Mouse (Mus musculus): ENCODE measurements around the gene Fzd2.

The Fzd2 gene

DNA sequence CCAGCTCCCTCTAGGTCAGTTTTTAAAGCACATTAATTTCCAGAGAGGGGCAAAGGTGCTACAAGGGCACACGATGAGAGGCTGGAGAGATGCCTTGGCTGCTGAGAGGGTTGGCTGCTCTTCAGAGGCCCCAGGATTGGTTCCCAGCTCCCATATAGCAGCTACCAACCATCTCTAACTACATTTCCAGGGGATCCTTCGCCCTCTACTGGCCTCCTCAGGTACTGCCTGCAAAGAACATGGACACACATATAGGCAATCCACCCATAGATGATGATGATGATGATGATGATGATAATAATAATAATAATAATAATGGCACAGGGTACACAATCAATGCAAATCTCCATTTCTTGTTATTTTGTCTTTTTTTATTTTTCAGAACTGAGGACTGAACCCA is 15.3 kb downstream of the Fzd2 start:
- no peak for DNase-seq (ENCODE audit: low read depth in 2 of 2, low spot score in 2 of 2)

DNA sequence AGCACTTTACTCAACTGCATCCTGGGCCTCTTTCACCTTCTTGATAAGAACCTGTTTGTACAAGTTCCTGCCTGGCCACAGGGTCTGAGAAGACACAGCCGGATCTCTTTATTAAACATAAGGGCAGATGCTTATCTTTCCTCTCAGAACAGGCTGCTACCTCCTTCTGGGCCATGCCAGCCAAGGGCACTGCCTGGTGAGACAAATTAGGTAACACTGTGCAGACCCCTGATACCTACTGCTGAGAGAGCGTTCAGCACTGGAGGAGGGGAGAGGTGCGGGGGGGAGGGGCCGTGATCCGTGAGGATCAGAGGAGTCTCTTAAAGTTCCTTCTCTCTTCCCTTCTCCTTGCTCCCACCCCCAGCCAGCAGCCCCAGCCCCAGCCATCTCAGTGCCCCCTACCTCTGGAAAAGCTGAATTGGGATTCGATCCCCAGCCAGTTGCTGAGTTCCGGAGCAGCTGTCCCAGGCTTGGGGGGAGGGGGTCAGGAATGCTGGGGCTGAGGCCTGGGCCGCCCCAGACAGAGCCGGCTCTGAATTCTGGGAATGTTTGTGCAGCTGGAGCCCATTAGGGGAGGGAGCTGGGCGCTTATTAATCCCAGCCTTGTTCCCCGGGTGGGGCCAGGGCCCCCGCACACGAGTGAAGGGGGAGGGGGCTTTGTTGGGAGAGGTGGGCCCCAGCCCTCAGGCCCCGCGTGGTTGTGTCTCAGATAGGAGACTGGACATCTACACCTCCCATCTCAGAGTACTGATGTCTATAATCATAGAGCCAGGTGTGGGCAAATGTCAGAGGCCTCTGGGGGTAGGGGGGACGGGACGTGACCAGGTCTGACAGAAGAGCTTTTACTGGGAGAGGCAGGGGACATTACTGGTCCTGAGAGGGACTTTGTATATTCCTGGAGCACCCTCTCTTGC is 19.9 kb downstream of the Fzd2 start:
- no peak for DNase-seq (ENCODE audit: low read depth in 2 of 2, low spot score in 2 of 2)

DNA sequence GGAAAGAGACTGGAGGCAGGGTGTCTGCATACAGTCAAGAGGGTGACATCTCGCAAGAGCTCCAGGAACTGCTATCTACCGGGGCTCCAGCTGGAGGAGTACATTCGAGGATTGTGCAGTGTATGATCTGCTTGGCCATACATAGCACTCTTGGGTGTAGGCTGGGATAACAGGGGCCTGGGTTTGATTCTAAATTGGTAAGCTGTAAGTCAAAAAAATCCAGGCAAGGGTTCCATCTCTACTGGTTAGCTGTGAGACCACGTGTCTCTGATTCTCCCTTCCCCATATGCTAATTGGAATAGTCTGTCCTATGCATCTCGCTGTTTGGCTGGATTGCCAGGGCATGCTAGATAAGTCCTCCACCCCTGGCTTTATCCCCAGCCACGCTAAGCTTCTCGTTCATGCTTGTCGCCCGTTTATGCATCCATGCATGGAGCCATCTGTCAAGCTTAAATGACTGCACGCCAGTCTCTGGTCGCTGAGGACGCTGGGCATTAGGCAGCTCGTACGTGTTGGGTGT is 20.8 kb downstream of the Fzd2 start:
- no peak for DNase-seq (ENCODE audit: low read depth in 2 of 2, low spot score in 2 of 2)

DNA sequence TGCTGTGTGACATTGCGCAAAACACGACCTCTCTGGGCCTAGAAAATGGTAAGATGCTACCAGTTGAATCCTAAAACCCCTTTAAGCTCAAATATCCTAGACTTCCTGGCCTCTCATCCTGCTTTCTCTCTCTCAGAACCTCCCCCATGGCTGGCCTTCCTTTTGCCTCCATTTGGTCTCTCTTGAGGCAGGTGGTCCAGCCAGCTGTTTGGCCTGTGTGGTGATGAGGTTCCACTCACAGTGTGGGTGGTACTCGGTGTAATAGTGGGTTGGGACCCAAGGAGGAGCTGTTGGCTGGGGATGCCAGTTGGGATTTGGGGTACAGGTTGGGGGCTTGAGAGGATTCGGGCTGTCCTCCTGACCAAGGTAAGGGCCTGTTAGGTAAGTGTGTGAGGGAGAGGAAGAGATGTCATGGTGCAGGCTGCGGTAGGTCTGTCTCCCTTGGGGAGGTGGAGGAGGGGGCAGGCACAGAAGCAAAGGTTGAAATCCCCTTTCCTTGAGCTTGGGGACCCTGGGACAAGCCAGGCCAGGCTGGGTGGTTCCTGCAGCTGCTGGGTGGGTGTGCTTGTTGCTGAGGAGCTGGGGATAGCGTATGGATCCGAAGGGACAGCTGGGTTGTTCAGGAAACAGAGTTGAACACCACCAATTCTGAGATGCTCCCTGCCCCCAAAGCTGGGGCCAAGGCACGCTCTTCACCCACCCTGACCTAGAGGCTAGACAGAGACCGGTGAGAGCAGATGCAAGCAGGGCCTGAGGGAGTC is 23.2 kb downstream of the Fzd2 start:
- DNase-seq (ENCODE audit: low read depth in 2 of 2, low spot score in 2 of 2) = no peak

DNA sequence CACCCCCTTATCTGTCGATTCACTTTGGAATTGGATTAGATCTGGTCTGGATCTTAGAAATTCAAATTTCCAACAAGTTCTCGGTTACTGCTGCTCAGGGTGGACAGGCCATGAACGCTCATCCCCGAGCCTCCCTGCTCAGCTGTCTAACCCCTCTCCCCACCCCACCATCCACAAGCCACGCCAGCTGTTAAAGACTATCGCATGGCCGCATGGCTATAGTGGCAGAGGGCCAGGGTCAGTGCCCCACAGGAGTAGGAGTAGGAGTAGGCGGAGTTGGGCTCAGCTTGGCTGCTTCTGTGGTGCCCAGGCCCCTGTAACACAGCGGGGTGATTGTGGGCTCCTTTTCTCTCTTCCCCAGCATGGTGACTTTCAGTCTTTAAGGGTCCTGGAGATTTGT is 24.3 kb downstream of the Fzd2 start:
- no peak for DNase-seq (ENCODE audit: low read depth in 2 of 2, low spot score in 2 of 2)

DNA sequence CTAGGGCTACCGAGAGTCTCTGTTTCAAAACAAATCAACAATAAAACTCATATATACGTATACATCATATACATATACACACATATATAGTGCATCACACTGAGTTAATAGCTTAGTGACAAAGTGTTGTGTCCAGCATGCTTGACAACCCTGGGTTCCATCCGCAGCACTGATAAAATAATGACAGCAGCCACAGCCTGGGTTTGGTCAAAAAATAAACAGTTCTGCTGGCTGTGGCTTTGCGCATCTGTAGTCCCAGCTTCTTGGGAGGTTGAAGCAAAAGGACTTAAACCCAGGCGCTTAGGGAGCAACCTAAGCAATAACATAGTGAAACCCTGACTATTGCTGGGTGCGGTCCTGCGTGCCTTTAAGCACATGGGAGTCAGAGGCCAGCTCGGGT is 25.2 kb downstream of the Fzd2 start:
- DNase-seq (ENCODE audit: low read depth in 2 of 2, low spot score in 2 of 2) = no peak

DNA sequence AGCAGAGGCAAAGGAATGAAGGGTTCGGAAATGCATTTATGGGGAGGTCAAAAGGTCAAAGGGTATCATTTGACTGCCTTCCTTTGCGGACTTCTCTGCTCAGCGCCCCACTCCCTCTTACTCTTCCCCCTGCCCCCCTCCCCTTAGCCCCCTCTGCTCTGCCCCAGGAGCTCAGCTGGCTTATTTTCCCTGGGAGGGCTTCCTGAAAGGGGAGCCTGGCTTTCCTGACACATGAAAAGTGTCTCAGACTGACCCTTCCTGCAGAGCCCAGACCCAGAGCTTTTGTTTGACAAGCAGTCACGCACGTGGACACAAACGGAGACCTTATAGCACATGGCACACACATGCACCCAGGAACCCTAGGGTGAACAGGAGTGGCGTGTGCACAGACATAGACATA is 26.5 kb downstream of the Fzd2 start:
- DNase-seq (ENCODE audit: low read depth in 2 of 2, low spot score in 2 of 2) = no peak

DNA sequence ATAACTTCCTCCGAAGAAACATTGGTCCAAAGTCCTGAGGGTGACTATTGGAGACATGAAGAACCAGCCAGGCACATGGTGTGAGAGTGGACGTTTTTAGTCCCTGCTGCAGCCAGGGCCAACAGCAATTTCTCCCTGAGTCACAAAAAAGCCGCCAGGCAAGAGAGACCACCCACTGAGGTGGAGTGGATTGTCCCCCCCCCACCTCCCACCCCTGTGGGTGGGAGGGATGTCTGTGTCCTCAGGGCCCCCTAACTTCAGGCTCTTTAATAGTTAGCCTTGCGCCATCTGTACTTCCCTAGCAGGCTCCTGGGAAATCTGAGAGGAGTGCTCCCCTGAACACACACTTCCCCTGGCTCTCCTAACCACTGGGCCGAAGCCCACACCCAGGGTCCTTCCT is 27.0 kb downstream of the Fzd2 start:
- DNase-seq (ENCODE audit: low read depth in 2 of 2, low spot score in 2 of 2) = no peak

DNA sequence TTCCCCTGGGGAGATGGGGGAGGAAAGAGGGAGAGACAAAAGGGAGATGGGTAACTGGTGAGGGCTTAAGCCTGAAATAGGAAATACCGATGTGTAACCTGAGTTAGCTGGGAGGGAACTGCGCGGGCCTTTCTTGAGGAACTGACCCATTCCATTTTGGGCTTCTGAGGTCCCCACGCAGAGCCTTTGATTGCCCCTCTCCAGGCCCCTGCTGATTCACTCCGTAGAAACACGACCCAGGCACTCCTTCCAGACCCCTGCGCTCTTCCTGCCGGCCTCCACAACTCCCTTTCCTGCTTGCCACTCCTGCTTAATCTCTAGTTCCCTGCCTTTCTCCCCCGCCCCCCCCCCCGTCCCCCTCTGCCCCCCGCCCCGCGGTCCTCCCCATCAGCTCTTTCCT is 28.5 kb downstream of the Fzd2 start:
- no peak for DNase-seq (ENCODE audit: low read depth in 2 of 2, low spot score in 2 of 2)

DNA sequence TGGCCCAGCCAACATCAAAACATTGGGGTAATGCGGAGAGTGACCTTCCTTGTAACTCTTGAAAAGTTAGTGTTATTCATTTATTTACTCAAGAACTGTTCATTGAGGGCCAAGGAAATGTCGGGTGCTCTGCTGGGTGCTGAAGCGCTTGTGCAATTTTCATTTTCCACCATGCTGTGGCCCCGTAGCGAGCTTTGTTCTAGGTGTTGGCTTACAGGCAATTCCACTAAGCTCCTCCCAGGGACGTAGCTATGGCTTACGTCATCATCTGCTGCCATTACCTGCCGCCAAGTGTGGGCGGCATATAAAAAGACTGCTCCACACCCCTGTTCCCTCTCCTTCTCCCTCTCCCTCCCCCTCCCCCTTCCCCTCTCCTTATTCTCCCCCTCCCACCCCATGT is 29.2 kb downstream of the Fzd2 start:
- DNase-seq (ENCODE audit: low read depth in 2 of 2, low spot score in 2 of 2) = no peak

DNA sequence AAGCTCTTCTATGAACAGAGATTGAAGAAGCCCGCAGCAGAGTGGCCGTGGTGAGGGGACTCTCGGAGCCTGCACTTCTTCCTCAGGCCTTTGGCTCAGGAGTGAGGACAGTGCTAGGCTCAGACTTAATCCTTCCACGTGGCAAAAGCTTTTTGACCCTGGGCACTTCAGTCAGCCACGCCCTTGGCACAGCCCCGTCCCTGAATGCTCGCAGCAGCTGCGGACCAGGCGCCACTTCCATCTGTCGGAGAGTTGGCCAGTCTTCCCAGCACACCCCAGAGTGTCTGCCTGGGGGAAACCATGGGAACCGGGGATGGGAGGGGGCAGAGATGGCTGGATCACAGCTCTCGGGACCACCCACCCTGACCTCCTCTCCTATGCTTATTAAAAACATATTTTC is 32.7 kb downstream of the Fzd2 start:
- DNase-seq (ENCODE audit: low read depth in 2 of 2, low spot score in 2 of 2) = no peak

DNA sequence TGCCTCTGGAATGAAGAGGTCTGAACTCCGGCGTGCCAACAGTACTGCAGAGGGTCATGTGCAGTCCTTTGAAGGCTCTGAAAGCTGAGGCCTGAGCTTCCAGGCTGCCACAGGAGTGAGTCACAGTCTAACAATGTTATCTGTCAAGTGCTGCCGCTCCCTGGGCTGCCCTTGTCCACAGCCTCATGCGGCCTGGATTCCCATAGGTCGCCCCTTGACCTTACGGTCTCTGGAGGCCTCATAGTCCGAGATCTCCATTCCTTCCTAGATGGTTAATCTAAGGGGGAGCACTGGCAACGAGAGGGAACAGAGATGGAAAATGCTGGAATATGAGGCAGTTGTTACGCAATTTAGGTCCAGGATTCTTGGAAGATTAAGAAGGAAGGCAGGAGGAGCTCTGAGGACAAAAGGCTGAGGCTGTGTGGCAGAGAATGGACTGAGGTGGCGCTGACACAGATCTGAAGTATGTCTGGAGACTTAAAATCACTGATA is 39.7 kb downstream of the Fzd2 start:
- DNase-seq (ENCODE audit: low read depth in 2 of 2, low spot score in 2 of 2) = no peak

DNA sequence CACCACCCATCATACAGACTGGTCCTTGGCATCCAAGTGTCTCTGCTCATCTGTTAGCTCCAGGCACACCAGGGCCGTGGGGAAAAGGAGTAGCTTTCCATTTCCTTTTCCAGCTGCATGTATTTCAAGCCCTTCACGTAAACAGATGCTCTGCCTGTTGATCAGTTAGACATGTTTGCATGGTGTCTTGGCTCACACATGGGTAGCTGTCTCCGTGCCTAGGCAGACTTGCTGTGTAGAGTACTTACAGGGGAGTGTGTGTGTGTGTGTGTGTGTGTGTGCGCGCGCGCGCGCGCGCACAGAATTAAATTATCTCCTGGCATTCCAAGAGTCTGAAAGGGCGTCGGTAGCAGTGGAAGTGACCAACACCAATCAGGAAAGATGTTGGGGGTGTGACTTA is 42.0 kb downstream of the Fzd2 start:
- DNase-seq (ENCODE audit: low read depth in 2 of 2, low spot score in 2 of 2) = no peak

DNA sequence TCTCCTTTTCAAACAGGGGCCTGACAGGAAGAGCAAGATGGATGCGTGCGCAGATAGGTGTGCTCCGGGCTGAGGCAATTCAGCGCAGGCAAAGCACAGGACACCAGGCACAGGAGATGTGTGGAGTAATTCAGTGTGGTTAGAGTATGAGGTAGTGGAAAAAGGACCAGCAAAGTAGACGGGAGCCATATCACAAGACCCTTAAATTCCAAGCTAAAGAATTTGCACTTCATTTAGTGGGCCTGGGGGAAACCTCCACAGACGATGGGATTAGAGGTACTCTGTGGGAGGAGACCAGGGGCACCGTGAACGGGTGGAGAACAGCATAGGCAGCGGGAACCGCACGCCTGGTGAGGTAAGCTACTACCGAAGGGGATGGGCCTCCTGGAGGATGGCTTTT is 43.7 kb downstream of the Fzd2 start:
- DNase-seq (ENCODE audit: low read depth in 2 of 2, low spot score in 2 of 2) = no peak

DNA sequence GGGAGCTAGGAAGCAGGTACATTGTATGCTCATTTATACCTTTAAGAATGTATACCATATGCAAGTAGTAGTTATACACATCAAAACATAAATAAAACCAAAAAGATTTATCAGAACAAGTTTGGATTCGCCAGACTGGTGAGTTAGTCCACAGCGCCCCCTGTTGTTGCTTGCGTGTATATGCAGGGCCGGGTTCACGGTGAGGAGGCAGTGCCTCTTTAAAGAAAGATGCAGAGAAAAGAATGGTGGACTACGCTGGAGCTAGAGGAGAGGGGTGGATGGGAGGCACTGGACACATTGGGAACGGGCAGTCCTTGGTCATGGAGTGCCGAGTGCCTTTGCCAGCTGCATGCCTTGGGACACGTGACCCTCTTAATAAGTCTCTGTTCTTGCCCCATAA is 47.2 kb downstream of the Fzd2 start:
- DNase-seq (ENCODE audit: low read depth in 2 of 2, low spot score in 2 of 2) = peak in 1 of 2 experiments; percentile 8

DNA sequence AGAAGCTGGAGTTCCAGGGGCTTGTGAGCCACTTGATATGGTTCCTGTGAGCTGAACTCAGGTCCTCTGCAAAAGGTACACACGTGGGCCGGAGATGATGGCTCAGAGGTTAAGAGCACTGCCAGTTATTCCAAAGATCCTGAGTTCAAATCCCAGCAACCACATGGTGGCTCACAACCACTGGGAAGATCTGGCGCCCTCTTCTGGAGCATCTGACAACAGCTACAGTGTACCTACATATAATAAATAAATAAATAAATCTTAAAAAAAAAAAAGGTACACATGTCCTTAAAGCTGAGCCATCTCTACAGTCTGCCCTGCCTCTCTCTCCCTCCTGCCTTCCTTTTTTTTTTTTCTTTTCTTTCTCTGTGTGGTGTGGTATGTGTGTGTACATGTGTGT is 48.6 kb downstream of the Fzd2 start:
- no peak for DNase-seq (ENCODE audit: low read depth in 2 of 2, low spot score in 2 of 2)

DNA sequence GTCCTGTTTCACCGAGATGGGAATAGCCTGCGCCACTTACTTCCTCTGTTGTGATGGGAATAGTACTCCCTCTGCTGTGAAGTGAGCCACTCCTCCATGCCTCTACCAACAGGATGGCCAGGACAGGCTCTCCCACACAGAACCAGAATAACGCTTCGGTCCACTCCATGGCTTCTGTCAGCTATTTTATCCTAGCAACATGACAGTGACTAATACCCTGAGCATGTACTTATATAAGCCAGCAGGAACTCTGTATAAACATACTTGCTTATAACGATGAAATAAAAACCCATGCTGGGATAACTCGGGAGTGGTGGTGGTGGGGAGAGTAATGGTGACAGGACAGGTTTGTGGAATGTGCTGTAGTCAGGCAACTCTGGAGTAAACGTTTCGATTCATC is 51.7 kb downstream of the Fzd2 start:
- DNase-seq (ENCODE audit: low read depth in 2 of 2, low spot score in 2 of 2) = no peak

DNA sequence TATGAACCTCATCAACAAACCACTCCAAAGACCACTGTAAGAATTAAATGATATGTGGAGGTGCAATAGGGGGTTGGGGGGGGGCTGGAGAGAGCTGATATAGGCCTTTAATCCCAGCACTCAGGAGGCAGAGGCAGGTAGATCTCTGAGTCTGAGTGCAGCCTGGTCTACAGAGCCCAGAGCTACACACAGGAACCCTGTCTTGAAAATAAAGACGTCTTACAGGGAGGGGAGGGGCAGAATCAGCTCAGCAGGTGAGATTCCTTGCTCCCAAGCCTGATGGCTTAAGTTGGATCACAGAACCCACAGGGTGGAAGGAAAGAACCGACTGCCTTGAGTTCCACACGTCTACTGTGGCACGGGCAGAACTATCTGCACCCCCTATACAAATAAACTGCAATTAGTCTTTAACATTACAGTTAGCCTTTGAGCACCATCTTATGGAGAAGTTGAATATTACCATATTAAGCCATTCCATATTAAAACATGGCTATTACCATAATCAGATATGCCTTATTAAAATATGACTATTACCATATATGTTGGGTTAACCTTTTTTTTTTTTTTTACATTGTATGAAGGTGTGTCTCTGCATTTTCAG is 52.2 kb downstream of the Fzd2 start:
- no peak for DNase-seq (ENCODE audit: low read depth in 2 of 2, low spot score in 2 of 2)

DNA sequence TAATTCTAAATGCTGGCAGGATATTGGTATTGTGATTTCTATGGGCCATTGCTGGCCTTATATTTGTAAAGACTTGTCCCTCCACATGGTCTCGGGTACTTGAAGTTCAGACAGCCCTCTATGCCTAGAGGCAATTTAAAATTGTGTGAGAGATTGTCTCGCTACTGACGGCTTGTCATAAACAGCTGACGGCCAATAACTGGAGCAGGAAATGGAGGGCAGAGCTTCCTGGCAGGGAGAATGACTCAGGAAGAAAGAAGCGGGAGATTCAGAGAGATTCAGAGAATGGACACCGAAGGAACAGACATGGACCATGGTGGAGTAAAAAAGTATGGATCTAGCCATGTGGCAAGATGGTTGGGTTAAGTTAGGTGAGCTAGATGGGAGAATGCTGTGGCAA is 52.7 kb downstream of the Fzd2 start:
- no peak for DNase-seq (ENCODE audit: low read depth in 2 of 2, low spot score in 2 of 2)
